Mouse (Mus musculus) c-Kit-positive CD71-positive TER-119-negative erythroid progenitor cells, embryonic 14.5 days (primary cell): ENCODE measurements around the gene Adh5.
"Not testable (repeated sequence)": the region's sequence is repeated elsewhere in the genome, so short reads cannot be mapped to it uniquely, and the experiment has no call there.

Experiments used
- DNase-seq: peaks from one replicate; pipeline ENCODE4 v3.0.0-alpha.2; 2013; ENCODE audit warnings: low read depth

Adh5 gene

DNA sequence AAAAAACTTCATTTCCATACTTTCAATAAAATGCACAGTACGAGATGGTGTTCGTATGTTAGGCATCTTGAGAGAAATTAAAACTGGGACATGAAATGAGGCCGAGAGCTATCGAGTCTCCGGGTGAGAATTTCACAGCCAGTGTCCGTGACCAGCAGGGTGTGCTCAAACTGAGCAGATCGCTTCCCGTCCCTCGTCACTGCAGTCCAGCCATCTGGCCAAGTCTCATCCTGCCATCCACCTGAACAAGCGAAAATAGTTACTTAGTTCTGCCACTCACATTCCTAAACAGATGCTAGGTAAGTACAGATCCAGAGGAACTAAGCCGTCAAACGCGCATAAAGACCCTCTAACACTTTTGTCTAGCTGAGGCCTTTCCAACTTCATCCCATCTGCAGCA is 17.4 kb downstream of the Adh5 start:
- no peak for DNase-seq

DNA sequence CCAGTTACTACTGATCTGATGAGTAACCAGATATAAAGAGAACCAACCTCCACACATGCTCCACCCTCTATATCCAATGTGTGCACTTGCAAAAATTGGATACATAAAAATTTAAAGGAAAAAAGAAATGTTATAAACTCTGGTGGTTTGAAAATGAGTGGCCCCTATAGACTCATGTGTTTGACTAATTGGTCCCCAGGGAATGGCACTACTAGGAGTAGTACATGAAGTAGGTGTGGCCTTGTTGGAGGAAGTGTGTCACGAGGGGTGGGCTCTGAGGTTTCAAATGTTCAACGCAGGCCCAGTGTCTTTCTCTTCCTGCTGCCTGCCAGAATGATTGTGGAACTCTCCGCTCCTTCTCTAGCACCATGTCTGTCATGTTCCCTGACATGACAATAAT is 18.9 kb downstream of the Adh5 start:
- no peak for DNase-seq

DNA sequence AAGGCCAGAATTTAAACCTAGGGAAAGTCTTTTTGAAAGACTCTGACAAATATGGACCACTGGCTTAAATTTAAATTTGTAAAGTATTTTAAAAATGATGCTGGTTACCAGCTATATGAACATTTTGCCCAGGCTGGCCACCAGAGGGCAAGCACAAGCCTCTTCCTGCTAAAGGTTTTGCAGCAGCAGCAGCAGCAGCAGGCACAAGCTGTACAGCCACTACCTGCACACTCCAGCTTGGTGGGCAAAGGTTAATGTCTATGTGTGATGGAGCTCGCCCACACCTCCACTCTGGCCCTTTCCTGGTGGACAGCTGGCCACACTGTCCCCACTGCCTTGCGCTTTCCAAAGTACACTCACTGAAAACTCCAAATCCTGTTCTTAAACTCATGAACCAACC is 20.2 kb downstream of the Adh5 start:
- no peak for DNase-seq

DNA sequence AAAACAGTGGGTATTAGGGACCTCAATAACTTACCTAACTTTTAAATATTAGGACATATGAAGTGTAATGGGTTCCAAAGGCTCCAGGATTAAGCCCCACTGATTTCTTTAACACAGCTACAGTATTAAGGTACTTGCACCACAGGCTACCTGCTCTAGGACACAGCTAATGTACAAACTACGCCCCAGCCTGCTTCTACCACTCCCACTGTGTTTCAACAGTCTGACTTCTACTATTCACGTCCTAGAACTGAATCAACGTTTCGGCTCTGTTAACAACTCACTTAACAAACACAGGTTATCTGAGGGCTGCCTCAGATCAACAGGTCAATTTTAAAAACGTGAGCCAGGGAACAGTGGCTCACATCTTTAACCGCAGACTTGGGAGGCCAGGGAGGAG is 20.9 kb downstream of the Adh5 start:
- DNase-seq: no peak

DNA sequence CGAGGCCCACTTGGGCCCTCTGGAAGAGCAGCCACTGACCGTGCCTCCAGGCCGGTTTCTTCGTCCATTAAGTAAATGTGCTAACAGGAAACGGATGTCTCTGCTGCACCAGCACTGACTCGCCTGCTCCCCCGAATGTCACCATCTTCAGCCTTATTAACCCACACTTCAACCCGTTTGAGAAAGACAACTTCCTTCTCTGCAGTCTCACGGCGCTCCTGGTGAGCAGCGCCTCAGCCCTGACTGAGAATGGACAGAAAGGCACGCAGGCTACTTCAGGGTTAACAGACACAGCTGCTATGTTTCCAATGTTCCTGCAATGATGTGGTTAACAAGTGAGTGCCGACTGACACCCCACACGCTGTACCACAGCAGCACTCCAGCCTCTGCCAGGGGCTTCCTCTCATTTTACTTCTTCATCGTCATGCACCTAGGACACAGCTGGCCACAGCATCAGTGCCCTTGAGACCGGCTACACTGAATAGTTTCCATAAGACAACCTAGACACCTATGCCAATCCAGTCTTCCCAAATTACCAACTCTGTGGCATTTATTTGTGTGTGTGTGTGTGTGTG is 21.8 kb downstream of the Adh5 start:
- DNase-seq: no peak

DNA sequence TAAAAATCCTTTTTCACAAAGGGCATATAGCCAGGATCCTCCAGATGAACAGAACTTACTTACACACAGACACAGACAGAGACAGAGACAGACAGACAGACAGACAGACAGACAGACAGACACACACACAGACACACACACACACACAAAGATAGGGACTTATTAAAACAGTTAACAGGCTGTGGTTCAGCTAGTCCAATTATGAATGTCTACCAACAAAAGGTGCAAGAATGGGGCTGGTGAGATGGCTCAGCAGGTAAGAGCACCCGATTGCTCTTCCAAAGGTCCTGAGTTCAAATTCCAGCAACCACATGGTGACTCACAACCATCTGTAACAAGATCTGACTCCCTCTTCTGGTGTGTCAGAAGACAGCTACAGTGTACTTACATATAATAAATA is 23.8 kb downstream of the Adh5 start:
- not testable (repeated sequence) for DNase-seq

DNA sequence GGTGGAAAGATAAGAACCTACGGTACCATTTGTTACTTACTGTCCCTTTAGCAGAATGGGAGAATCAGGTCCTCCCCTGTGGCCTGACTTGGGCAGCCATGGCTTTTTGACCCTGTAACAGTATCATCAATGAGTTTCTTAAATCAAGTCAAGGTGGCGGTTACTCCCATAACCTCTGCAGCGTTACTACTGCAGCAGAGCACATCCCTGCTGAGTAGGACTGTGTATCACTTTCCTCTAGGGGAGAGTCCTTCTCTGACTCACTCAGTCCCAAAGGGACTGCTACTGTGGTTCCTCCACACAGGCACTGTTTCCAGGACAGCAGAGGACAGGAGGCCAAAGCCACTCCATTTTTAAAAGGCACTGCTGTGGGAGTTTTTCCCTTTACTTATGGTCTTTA is 28.2 kb downstream of the Adh5 start:
- DNase-seq: no peak

DNA sequence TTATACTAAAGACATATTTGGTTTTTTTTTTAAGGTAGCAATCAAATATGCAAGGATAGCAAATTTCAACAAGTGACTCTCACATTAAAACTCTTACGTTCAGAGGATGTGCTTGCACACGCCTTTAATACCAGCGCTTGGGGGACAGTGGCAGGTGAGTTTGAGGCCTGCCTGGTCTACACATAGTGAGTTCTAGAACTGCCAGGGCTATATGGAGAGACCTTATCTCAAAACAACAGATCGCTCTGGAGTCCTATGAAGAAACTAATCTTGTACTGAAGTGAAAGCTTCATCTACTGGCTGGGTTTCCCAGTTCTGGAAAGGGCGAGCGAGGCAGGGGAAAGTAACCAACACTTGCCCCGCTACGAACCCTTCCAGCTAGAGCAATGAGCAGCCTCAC is 36.6 kb downstream of the Adh5 start:
- no peak for DNase-seq

DNA sequence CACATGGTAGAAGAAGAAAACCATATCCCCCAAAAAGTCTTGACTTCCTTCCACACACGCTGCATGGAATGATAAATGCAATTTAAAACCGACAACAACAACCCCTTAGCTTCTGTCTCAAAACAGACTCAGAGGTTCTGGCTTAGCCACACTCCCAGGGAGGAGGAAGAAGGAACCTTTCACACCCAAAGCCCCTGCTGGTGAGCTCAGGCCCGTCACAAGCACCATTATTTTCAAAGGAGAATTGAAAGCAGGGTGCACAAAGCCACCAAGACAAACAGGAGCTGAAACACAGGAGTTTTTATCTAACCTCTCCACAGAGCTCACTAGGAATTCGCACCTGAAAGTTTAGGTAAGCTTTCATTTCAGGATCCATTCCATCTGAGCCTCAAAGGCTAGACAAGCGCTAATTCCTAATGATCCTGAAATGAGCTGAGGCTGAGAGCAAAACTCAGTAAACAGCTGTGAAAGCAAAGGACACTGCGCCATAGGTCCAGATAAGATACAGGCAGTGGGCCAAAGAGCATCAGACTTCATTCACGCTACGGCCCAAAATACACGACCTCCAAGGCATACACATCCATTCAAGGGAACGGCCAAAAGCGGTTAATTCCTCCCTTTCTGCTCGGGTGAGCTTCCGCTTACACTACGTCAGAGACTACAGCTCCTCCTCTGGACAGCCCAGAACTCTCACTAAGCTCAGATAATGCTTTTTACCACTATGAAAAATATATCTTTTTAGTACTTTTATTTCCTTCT is 38.8 kb downstream of the Adh5 start:
- DNase-seq: no peak

DNA sequence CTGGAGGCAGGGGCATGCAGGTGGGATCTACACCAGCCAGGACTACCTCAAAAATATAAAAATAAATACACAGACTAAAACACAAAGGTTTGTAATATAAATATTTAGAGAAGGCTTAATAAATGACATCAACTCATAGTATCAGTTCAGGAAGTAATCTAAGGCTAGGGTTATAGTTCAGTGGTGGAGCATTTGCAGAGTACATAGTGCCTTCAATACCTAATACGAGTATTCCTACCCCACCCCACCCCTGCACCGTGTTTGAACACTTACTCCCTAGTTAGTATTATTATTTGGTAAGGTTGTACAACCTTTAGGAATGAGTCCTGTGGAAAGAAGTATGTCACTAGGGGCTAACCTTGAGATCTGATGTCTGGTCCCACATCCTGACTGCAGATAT is 40.3 kb downstream of the Adh5 start:
- DNase-seq: no peak

DNA sequence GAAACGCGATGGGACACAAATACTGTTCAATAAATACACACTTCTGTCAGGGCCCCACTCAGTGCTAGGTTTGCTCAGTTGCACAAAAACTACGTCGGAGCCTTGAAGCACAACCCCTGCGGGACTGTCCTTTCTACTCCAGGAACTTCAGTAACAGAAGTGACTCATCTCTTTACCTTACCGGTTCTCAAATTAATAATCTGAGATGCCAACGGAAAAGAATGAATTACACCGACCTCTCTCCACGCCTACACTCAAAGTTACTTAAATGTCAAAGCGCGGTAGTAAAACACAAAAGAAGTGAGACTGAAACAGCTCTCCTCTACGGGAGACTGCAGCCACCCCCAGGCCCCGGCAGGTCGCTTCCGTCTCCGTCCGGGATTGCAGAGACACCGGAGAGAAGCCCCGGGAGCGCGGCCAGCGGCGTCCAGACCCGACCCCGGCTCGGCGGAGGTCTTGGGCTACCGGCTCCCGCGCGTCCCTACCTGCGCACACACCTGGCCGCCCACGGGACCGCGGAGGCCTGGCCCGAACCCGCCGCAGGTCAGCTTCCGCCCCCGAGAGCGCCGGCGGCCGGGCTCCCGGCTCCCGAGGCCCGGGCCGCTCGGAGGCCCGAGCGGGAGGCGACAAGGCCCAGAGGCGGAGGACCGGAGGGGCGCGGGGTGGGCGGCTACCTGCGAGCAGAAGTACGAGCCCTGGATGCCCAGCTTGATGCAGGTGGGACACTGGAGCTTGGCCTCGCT is 45.9 kb downstream of the Adh5 start:
- peak; percentile 32 for DNase-seq

DNA sequence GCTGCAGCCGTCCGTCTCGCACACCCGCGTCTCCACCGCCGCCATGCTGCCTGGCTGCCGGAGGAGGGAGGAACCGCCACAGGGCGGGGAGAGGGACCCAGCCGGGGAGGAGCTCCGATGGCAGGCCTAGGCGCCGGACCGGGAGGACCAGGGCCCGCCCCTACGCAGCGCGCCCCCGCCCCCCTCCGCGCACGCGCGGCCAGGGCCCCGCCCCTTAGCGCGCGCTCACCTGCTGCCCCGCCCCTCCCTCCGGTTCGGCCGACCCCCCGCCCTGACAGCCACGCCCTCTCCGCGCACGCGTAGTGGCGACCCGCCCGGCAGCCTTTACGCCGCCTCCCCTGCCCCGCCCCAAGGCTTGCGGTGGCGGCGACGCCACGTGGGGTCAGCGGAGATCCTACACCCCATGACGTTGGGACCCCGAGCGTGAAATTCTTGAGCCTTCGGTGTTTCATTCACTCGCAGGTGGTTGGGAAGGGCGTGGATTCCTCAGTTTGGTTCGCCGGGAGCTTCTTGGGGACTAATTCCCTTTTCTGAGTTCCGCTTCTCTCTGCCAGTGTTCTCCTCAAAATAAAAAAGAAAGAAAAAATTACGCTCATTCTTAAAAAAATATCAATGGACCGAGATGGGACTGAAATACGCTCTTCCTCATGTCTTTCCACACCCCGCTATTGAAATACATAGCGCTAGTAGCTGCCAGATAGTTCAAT is 46.6 kb downstream of the Adh5 start, which contains the start of gene Metap1:
TSS of gene Metap1 (minus strand) at position 189 of the 707 bp plus-strand sequence.
- DNase-seq: peak; percentile 83

DNA sequence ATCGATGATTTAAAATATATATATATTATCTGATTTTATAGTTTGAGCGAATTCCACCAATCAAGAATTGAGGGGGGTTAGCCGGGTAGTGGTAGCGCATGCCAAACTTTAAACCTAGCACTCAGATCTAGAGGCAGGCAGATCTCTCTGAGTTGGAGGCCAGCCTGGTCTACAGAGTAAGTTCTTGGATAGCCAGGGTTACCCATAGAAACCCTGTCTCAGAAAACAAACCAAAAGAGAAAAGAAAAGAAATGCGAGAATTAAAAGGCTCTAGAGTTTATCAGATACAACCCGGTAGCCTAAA is 47.1 kb downstream of the Adh5 start:
- no peak for DNase-seq

DNA sequence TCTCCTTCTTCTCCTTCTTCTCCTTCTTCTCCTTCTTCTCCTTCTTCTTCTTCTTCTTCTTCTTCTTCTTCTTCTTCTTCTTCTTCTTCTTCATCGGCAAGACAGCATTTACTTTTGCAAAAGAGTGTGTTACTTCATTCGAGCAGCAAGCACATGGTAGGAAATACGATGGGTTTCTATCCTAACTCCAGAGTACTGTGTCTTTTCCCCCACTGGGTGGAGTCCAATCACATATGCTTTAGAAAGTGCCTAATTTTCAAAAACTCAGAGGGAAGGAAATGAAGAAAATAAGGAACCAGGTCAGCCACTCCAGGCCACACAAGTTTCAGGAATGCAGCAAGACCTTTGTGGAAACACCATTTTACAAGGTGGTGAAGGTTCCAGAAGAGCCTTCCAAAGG is 50.8 kb downstream of the Adh5 start:
- no peak for DNase-seq

DNA sequence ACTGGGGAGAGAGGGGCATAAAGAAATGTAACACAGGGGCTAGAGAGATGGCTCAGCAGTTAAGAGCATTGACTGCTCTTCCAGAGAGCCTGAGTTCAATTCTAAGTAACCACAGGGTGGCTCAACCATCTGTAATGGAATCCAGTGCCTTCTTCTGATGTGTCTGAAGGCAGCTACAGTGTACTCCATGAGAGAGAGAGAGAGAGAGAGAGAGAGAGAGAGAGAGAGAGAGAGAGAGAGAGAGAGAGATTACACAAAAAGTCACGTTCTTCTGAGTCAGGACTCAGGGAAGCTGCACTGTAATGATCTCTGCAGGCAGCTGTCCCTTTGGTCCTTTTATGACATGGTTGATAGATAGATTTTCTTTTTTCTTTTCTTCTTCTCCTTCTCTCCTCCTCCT is 51.7 kb downstream of the Adh5 start:
- DNase-seq: no peak

DNA sequence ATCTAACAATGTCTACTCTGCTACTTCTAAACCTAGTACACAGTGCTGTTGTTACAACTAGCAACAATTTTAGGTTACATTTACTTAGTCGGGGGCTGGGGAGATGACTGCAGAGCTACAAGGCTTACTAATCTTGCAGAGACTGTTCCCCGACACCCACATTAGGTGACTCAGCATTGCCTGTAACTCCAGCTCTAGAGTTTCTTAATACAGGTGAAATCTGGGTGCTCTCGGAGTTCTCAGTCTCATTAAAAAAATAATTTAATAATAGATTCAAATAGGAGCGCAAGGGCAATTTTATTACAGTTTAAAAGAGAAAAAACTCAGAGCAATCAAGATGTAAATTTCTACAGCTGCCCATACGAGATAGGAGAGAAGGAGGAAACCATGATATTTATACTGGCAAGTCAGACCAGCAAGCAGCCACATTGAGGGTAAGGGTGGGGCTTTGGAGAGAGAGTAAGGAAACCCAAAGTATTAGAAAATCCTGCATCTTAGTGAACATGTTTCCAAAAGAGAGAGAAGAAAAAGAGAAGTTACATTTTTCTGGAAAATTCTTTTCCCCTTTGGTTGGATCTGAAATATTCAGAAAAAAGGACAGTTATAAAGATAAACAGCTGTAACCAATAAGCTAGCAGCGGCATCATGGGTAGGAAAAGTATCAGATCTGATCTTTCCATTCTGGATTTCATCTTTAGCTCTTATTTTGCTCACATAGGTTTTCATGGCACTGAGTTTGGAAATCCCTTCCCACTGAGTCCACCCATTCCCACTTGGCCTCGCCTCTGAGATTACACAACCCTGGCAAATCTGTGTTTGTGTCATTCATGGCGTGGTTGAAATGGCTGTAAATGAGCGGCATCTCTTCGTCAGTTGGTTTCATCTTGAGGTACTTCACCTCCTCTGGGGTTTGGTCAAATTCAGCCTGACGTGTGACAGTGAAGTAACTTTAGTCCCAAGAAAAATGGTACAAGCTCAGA is 52.6 kb downstream of the Adh5 start:
- DNase-seq: peak; percentile 35

DNA sequence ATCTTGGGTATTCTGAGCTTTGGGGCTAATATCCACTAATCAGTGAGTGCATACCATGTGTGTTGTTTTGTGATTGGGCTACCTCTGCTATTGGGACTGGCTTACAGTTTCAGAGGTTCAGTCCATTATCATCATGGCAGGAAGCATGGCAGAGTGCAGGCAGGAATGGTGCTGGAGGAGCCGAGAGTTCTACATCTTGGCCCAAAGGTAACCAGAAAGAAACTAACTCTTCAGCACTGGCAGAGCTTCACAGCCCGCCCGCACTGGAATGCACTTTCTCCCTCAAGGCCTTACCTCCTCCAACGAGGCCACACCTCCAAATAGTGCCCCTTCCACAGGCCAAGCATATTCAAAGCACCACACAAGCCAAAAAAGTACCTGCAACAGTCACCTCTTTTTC is 55.8 kb downstream of the Adh5 start:
- no peak for DNase-seq

DNA sequence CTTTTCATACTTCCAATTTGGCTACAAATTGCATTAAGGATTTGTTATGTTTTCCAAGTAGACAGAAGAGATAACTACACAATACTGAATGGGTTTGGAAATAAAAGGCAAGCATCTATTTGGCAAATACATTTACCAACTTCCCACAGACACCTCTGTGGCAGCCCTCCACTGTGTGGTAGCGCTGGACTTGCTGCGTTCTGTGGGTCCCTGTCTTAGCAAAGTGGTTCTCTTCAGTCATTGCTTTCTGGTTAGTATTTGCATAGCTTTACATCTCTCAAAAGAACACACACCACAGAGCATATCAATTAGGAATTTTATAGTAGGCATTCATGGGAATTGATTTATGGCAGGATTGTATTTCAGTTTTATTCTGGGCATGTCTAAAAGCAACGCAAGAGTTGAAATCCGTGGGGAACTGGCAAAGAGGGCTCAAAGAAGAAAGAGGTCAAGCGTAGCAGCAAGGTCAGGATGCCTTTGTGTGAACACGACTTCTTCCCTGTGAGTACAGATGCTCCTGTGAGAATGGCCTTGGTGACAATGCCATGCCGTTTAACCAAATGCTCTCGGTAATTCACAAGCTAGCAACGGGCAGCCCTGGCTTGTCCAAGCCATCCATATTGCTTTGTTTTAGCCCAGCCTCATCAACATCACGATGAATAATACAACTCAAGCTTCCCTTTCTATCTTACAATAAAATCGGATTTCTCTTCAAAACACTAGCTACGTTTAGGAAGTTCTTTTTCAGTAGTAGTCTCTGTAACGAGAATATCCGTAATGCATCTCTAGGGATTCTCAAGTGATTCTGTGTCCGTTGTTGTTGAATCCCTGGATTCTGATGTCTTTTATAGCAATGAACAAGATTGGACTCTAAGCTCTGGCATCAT is 57.2 kb downstream of the Adh5 start:
- no peak for DNase-seq

DNA sequence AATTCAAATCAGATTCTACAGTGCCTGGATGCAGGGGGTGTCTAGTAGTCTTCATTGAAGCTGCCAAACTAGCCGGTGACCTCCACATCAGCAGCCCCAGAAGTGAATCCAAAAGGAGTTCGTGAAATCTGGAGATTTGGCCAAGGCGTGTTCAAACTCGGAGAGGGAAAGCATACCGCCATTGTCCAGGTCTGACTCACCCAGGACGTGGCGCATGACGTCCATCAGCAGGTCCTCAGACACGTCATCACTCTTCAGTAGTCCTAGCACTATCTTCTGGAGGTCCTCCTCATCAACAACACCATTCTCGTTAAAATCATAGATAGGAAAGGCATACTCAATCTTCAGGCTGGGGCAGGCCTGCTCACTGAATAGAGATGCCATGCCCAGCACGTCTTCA is 60.9 kb downstream of the Adh5 start:
- no peak for DNase-seq
